In the genomic region with DNA sequence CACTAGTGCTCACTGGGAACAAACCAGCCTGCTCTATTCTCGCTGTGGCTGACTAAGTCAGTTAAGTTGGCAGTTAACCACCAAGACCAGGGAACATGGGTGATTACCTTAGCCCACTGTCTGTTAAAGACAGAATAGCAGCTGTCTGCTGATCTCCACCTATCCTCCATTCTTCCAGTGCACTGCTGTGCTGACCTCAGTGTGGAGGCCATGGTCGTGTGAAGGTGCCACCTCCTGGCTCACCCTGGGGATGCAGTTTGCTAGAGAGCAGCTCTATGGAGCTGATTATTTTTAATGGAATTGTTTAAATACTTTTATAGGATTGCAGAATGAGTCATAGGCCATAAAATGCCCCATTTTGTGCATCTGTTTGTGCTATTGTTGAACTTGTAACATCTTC, we compare ENCODE assay signal across 10 mouse cellular contexts.
A peak's percentile ranks its signal among the peaks of the same experiment; 100 is the strongest.
DNase-seq lines count a peak whose midpoint lies in the region; ATAC-seq and TF ChIP-seq lines count a peak whose summit lies in the region.
"Had no signal": no experiment of that assay in that cellular context is flagged by ENCODE, and none has a peak within 500 bp of the region (broad histone marks: within the 10 kb centered on the region; RNA-seq: fewer than 3 reads in every experiment).

No protein-coding gene starts in this region.

- no peak overlapping the region for H3K4me2 ChIP-seq in kidney, embryonic 16.5 days (replicated peaks; ENCODE audit: low read depth, low read length)
- no peak overlapping the region for H3K4me2 ChIP-seq in CH12.LX (ENCODE audit: insufficient read depth, low read depth, poor library complexity, severe bottlenecking)

- H3K27me3 ChIP-seq in kidney, embryonic 16.5 days (ENCODE audit: insufficient read depth, low read length), result no peaks in the 10 kb centered on the region
- H3K27me3 ChIP-seq in CH12.LX (replicated peaks), result no peaks in the 10 kb centered on the region

- peak; percentile 47 to 61 for DNase-seq in cerebellum, adult 18-20 months
- DNase-seq in cerebellum, adult 11-12 months, result no peak
- DNase-seq in kidney, postnatal 4 days, result peak; percentile 37 to 39
- DNase-seq in CH12.LX (ENCODE audit: extremely low read depth), result no peak
- DNase-seq in cerebellum, postnatal 36 days, result peak; percentile 46 to 57
- no peak for DNase-seq in embryo, embryonic 10.5 days (ENCODE audit: low spot score)
- no peak for DNase-seq in yolk sac, embryonic 10.5 days (ENCODE audit: low spot score)
- DNase-seq: right cerebral cortex, postnatal 4 days; thymus, postnatal 25 days had no signal

- peak; percentile 3 for TF ChIP-seq RAD21 in CH12.LX (IDR thresholded peaks at IDR 0.05; ENCODE audit: low read depth, low read length)

- no peak overlapping the region for H3K9ac ChIP-seq in kidney, embryonic 16.5 days (replicated peaks; ENCODE audit: low read length)
- H3K9ac ChIP-seq in CH12.LX (ENCODE audit: insufficient read depth, low read depth), result no peak overlapping the region

- H3K27ac ChIP-seq in kidney, embryonic 16.5 days (ENCODE audit: low read length), result no peak overlapping the region
- no peak overlapping the region for H3K27ac ChIP-seq in CH12.LX (ENCODE audit: insufficient read depth, low read depth)

- H3K4me3 ChIP-seq in kidney, embryonic 16.5 days (ENCODE audit: low read length), result no peak overlapping the region
- no peak overlapping the region for H3K4me3 ChIP-seq in CH12.LX (replicated peaks in 1 of 3; ENCODE audit: low read depth in 2 of 3, low read length in 2 of 3, poor library complexity in 1 of 3)

- TF ChIP-seq POLR2A in CH12.LX (IDR thresholded peaks at IDR 0.05; ENCODE audit: low read depth, low read length), result no peak

- no peak for ATAC-seq in kidney, embryonic 16.5 days (ENCODE audit: low FRiP score, low TSS enrichment)

- H3K9me3 ChIP-seq in kidney, embryonic 16.5 days (ENCODE audit: low read length), result no peaks in the 10 kb centered on the region
- H3K9me3 ChIP-seq in CH12.LX (replicated peaks; ENCODE audit: low read length), result no peaks in the 10 kb centered on the region

- in situ Hi-C loops in CH12.LX (cut with MboI; ENCODE audit: low pct_ligation_motif_present, low pct_unique_long_range_greater_than_20kb, low sequenced_read_pairs), result no loop called here

- no peaks in the 10 kb centered on the region for H3K4me1 ChIP-seq in kidney, embryonic 16.5 days (ENCODE audit: insufficient read depth, low read length)
- peaks cover 0 to 3% of the 10 kb centered on the region in 2 experiments; a peak in 1 of 4 replicates for H3K4me1 ChIP-seq in CH12.LX (ENCODE audit: control insufficient read depth in 1 of 2, insufficient read depth in 2 of 2)

- H3K79me2 ChIP-seq in CH12.LX (replicated peaks; ENCODE audit: control insufficient read depth, extremely low read depth, insufficient read depth, poor library complexity, severe bottlenecking), result no peaks in the 10 kb centered on the region

- H3K36me3 ChIP-seq in kidney, embryonic 16.5 days (ENCODE audit: insufficient read depth, low read length), result peaks cover 56% of the 10 kb centered on the region
- peaks cover 82 to 100% of the 10 kb centered on the region in 2 experiments for H3K36me3 ChIP-seq in CH12.LX (replicated peaks in 1 of 2; ENCODE audit: control insufficient read depth in 1 of 2, insufficient read depth in 1 of 2, low read length in 1 of 2)

- TF ChIP-seq EP300 in CH12.LX (IDR thresholded peaks at IDR 0.05; ENCODE audit: low read length), result no peak

- WGBS in kidney, embryonic 16.5 days, result 59% methylated on average over 2 of the region's 2 CpGs

- TF ChIP-seq CTCF in CH12.LX (conservative IDR thresholded peaks at IDR 0.05 in 1 of 2, IDR thresholded peaks at IDR 0.05 in 1 of 2; ENCODE audit: low read depth in 2 of 2, low read length in 2 of 2), result peak in 1 of 2 experiments; percentile 33; a peak in 2 of 4 replicates

- dilution Hi-C loops in CH12.LX (cut with MboI; ENCODE audit: extremely low pct_ligation_motif_present, extremely low pct_unique_long_range_greater_than_20kb, low sequenced_read_pairs), result no loop called here

TF ChIP-seq in CH12.LX, 34 proteins besides CTCF, POLR2A, EP300 and RAD21:
- no peak for TF ChIP-seq BHLHE40 (IDR thresholded peaks at IDR 0.05; ENCODE audit: low read depth, low read length)
- no peak for TF ChIP-seq CHD1 (IDR thresholded peaks at IDR 0.05; ENCODE audit: low read depth, low read length)
- no peak for TF ChIP-seq JUN (IDR thresholded peaks at IDR 0.05; ENCODE audit: insufficient read depth, low read depth, low read length)
- TF ChIP-seq SMC3 (IDR thresholded peaks at IDR 0.05; ENCODE audit: low read depth, low read length), result 0 out of 2 replicates have a peak, but pooled peaks have one; percentile 21
- TF ChIP-seq IRF4 (IDR thresholded peaks at IDR 0.05; ENCODE audit: low read depth, low read length), result no peak
- no peak for TF ChIP-seq NRF1 (IDR thresholded peaks at IDR 0.05; ENCODE audit: low read depth, low read length)
- no peak for TF ChIP-seq ETS1 (conservative IDR thresholded peaks at IDR 0.05; ENCODE audit: low read depth, low read length)

Comparison
In these comparisons a context has a peak if more than half of its experiments do, and no peak if none do; other contexts are left out.
1. DNase-seq: peak in cerebellum, adult 18-20 months (2 of 2), kidney, postnatal 4 days (2 of 2) and cerebellum, postnatal 36 days (2 of 2); none in cerebellum, adult 11-12 months (single experiment), CH12.LX (single experiment), embryo, embryonic 10.5 days (single experiment) and yolk sac, embryonic 10.5 days (single experiment).